In genomic region chr3:136836319-136837193, GRCm38 (mm10) we compare ENCODE assay signal across 8 mouse cellular contexts.
DNase-seq lines count a peak whose midpoint lies in the region; ATAC-seq and TF ChIP-seq lines count a peak whose summit lies in the region.

No protein-coding gene starts in this region.

- no peaks in the 10 kb centered on the region for H3K27me3 ChIP-seq in kidney, embryonic 15.5 days
- no peaks in the 10 kb centered on the region for H3K27me3 ChIP-seq in Patski
- no peaks in the 10 kb centered on the region for H3K27me3 ChIP-seq in liver, postnatal 0 days (ENCODE audit: insufficient read depth, low read length)

- H3K9ac ChIP-seq in kidney, embryonic 15.5 days, result no peak overlapping the region
- H3K9ac ChIP-seq in liver, postnatal 0 days (replicated peaks), result no peak overlapping the region; the same call in 1 of the 2 replicates

- in situ Hi-C loops in Patski (cut with MboI; ENCODE audit: low pct_unique_long_range_greater_than_20kb), result no loop called here

- H3K4me2 ChIP-seq in kidney, embryonic 15.5 days, result no peak overlapping the region
- peak overlapping the region; percentile 40 for H3K4me2 ChIP-seq in liver, postnatal 0 days (ENCODE audit: low read depth, low read length)

- POLR2A ChIA-PET in Patski (lab: Charles Lee), result interaction anchor here (0.5 to 1.0 kb wide), 3 partner anchors 66 to 217 kb away, joined by 3 to 4 read pairs (median 3); no protein-coding TSS in a partner anchor

- CTCF ChIA-PET in Patski (lab: Charles Lee), result interaction anchor here (0.6 to 3.2 kb wide), 4 partner anchors 20 to 1258 kb away, joined by 3 to 16 read pairs (median 3); no protein-coding TSS in a partner anchor

- no peaks in the 10 kb centered on the region for H3K36me3 ChIP-seq in kidney, embryonic 15.5 days
- no peaks in the 10 kb centered on the region for H3K36me3 ChIP-seq in liver, postnatal 0 days (replicated peaks; ENCODE audit: insufficient read depth, low read length)

- 0 out of 2 replicates have a peak, but pooled peaks have one; percentile 24 for ATAC-seq in kidney, embryonic 15.5 days (replicated peaks; ENCODE audit: low FRiP score)
- no peak for ATAC-seq in Patski
- ATAC-seq in liver, postnatal 0 days, result peak; percentile 75

- peaks cover 41% of the 10 kb centered on the region for H3K4me1 ChIP-seq in kidney, embryonic 15.5 days
- peaks cover 20% of the 10 kb centered on the region for H3K4me1 ChIP-seq in liver, postnatal 0 days (ENCODE audit: insufficient read depth)

- peak; percentile 8 for TF ChIP-seq CTCF in Patski (IDR thresholded peaks at IDR 0.05)
- TF ChIP-seq CTCF in liver, postnatal 0 days (IDR thresholded peaks at IDR 0.05; ENCODE audit: low read depth), result no peak

- H3K27ac ChIP-seq in kidney, embryonic 15.5 days, result 0 out of 2 replicates have a peak overlapping the region, but pooled peaks have one; percentile 32
- H3K27ac ChIP-seq in liver, postnatal 0 days (ENCODE audit: low read depth), result peak overlapping the region; percentile 66

- no peak for DNase-seq in kidney, adult 11 months
- DNase-seq in Patski (ENCODE audit: low read depth, low spot score), result no peak
- peak; percentile 32 to 40 for DNase-seq in heart, adult 9 months (ENCODE audit: low spot score in 2 of 2)
- no peak for DNase-seq in liver, postnatal 0 days
- no peak for DNase-seq in gastrocnemius, adult 8-10 months (ENCODE audit: low spot score in 2 of 2)
- no peak for DNase-seq in gastrocnemius, adult 18-20 months (ENCODE audit: low spot score)
- DNase-seq in spleen, postnatal 36 days (ENCODE audit: low spot score in 2 of 2), result no peak

- 61% methylated on average over 17 of the region's 17 CpGs for WGBS in kidney, embryonic 15.5 days
- 26% methylated on average over 17 of the region's 17 CpGs for WGBS in liver, postnatal 0 days (ENCODE audit: insufficient replicate concordance)

- H3K9me3 ChIP-seq in kidney, embryonic 15.5 days (replicated peaks), result no peaks in the 10 kb centered on the region
- H3K9me3 ChIP-seq in liver, postnatal 0 days (ENCODE audit: low read length), result no peaks in the 10 kb centered on the region

- TF ChIP-seq EP300 in liver, postnatal 0 days (IDR thresholded peaks at IDR 0.05; ENCODE audit: low read depth), result peak; percentile 76

- H3K4me3 ChIP-seq in kidney, embryonic 15.5 days (replicated peaks), result no peak overlapping the region
- no peak overlapping the region for H3K4me3 ChIP-seq in liver, postnatal 0 days (ENCODE audit: low read depth, low read length)

Comparison
In these comparisons a context has a peak if more than half of its experiments do, and no peak if none do; other contexts are left out.
1. DNase-seq: peak in heart, adult 9 months (2 of 2); none in kidney, adult 11 months (single experiment), Patski (single experiment), liver, postnatal 0 days (single experiment), gastrocnemius, adult 8-10 months (0 of 2), gastrocnemius, adult 18-20 months (single experiment) and spleen, postnatal 36 days (0 of 2).